ENCODE assay signal across 24 mouse cellular contexts in the genomic region with DNA sequence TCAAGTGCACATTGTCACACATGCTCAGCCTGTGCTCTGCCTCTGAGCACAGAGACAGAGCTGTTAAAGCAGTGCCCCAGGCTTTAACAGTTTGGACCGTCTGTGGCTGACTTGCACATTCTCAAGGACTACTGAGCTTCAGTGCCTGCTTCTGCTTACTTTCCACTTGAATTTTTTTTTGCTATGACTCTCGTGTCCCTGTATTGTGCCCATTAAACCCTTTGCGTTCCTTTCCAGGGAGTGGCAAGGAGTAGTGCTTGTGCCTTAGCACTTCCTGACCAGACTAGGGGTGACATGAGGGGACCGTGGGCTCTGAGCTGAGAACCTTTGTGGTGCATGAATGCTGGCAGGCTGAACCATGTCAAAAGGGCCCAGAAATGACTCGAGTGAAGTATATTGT.
"Had no signal": no experiment of that assay in that cellular context is flagged by ENCODE, and none has a peak within 500 bp of the region (broad histone marks: within the 10 kb centered on the region; RNA-seq: fewer than 3 reads in every experiment).

No protein-coding gene starts in this region.

- H3K4me1 ChIP-seq: intestine, embryonic 15.5 days; kidney, embryonic 15.5 days had no signal

- H3K27ac ChIP-seq: intestine, embryonic 15.5 days; kidney, embryonic 15.5 days; layer of hippocampus, adult 2 months; left cerebral cortex, adult 2 months; limb, embryonic 12.5 days; limb, embryonic 15.5 days; liver, embryonic 14.5 days; midbrain, embryonic 15.5 days; neural tube, embryonic 12.5 days; neural tube, embryonic 15.5 days had no signal

- H3K4me2 ChIP-seq: intestine, embryonic 15.5 days; kidney, embryonic 15.5 days; limb, embryonic 12.5 days; limb, embryonic 15.5 days; liver, embryonic 11.5 days; midbrain, embryonic 11.5 days; midbrain, embryonic 15.5 days; neural tube, embryonic 12.5 days; neural tube, embryonic 15.5 days had no signal

- DNase-seq: kidney, adult 11 months; kidney, adult 8-10 months; kidney, postnatal 10 days; kidney, postnatal 4 days; layer of hippocampus, postnatal 36 days; left cerebral cortex, postnatal 4 days; liver, postnatal 0 days; right cerebral cortex, postnatal 25 days; spleen, adult 18-20 months; thymus, adult 18-20 months; thymus, postnatal 36 days had no signal

- H3K4me3 ChIP-seq: intestine, embryonic 15.5 days; kidney, embryonic 15.5 days; layer of hippocampus, adult 2 months; left cerebral cortex, adult 2 months; limb, embryonic 12.5 days; limb, embryonic 15.5 days; megakaryocyte, embryonic 14.5 days; midbrain, embryonic 15.5 days; neural tube, embryonic 12.5 days; neural tube, embryonic 15.5 days had no signal

- H3K9me3 ChIP-seq: intestine, embryonic 15.5 days; kidney, embryonic 15.5 days; limb, embryonic 15.5 days; midbrain, embryonic 15.5 days; neural tube, embryonic 12.5 days; neural tube, embryonic 15.5 days had no signal

- H3K36me3 ChIP-seq: intestine, embryonic 15.5 days; kidney, embryonic 15.5 days; limb, embryonic 12.5 days; limb, embryonic 15.5 days; midbrain, embryonic 15.5 days; neural tube, embryonic 12.5 days; neural tube, embryonic 15.5 days had no signal

- H3K27me3 ChIP-seq: intestine, embryonic 15.5 days; limb, embryonic 12.5 days; limb, embryonic 15.5 days; midbrain, embryonic 15.5 days; neural tube, embryonic 12.5 days; neural tube, embryonic 15.5 days had no signal

- H3K9ac ChIP-seq: intestine, embryonic 15.5 days; kidney, embryonic 15.5 days; limb, embryonic 12.5 days; limb, embryonic 15.5 days; liver, embryonic 14.5 days; liver, postnatal 0 days; midbrain, embryonic 15.5 days; neural tube, embryonic 12.5 days; neural tube, embryonic 15.5 days had no signal

- ATAC-seq: intestine, embryonic 15.5 days; liver, postnatal 0 days; midbrain, embryonic 15.5 days had no signal
